Mouse (Mus musculus) heart, embryonic 14.5 days (tissue): Measurements from ENCODE around the gene Vim. TPM values are rescaled to one million over a fixed set of nuclear protein-coding genes. Genes with fewer than 3 reads are reported as not detected.

Source experiments
- ATAC-seq: fragments of 200-750 bp; cut with Nextera tagmentation; 2 replicates; pipeline ENCODE4 v1.8.0; 2017; ENCODE audit warnings: low read depth, moderate TSS enrichment; ENCODE audit not compliant: insufficient number of reproducible peaks, insufficient read depth, low FRiP score
- H3K27ac ChIP-seq, 2 experiments: fragments of 200-500 bp in 1 of 2; fragments of 300-500 bp in 1 of 2; sonication (generic) in 1 of 2; replicated peaks in 1 of 2; 2 replicates each; pipeline ENCODE4 v1.5.1; 2012 to 2014; ENCODE audit warnings: low read depth in 2 of 2, low read length in 2 of 2, control low read depth in 1 of 2, mild to moderate bottlenecking in 1 of 2, mixed read lengths in 1 of 2; ENCODE audit not compliant: control insufficient read depth in 1 of 2, insufficient read depth in 1 of 2
- H3K27me3 ChIP-seq: fragments of 300-500 bp; sonication (generic); 2 replicates; pipeline ENCODE4 v1.6.1; 2014; ENCODE audit warnings: mild to moderate bottlenecking, low read length, control low read depth; ENCODE audit not compliant: control insufficient read depth, insufficient read depth
- H3K36me3 ChIP-seq: fragments of 300-500 bp; sonication (generic); 2 replicates; pipeline ENCODE4 v1.6.1; 2014; ENCODE audit warnings: mild to moderate bottlenecking, control low read depth, low read length, mixed read lengths; ENCODE audit not compliant: control insufficient read depth, insufficient read depth
- H3K4me1 ChIP-seq, 2 experiments: fragments of 200-500 bp in 1 of 2; fragments of 300-500 bp in 1 of 2; sonication (generic) in 1 of 2; 2 replicates each; pipeline ENCODE4 v1.6.1; 2012 to 2014; ENCODE audit warnings: low read length in 2 of 2, control low read depth in 1 of 2, mixed read lengths in 1 of 2; ENCODE audit not compliant: control insufficient read depth in 2 of 2, insufficient read depth in 2 of 2
- H3K4me2 ChIP-seq: fragments of 300-500 bp; sonication (generic); 2 replicates; pipeline ENCODE4 v1.6.1; 2014; ENCODE audit warnings: mild to moderate bottlenecking, low read length
- H3K4me3 ChIP-seq, 2 experiments: fragments of 200-500 bp in 1 of 2; fragments of 300-500 bp in 1 of 2; sonication (generic) in 1 of 2; 2 replicates each; pipeline ENCODE4 v1.5.1; 2012 to 2014; ENCODE audit warnings: low read length in 2 of 2, mild to moderate bottlenecking in 2 of 2, control low read depth in 1 of 2, low read depth in 1 of 2, moderate library complexity in 1 of 2; ENCODE audit not compliant: control insufficient read depth in 1 of 2, insufficient read depth in 1 of 2
- H3K9ac ChIP-seq: fragments of 300-500 bp; sonication (generic); 2 replicates; pipeline ENCODE4 v1.6.1; 2014; ENCODE audit warnings: mild to moderate bottlenecking, low read length
- H3K9me3 ChIP-seq: fragments of 300-500 bp; sonication (generic); 2 replicates; pipeline ENCODE4 v1.6.1; 2016; ENCODE audit warnings: low read length, control low read depth; ENCODE audit not compliant: control insufficient read depth
- WGBS: fragments of 180-500 bp; shearing (Covaris S2); extraction: QIAGEN DNeasy Blood & Tissue Kit; methylation state at CpG from one replicate; pipeline ENCODE4 v1.1.7; 2014; 5-methylcytosine and 5-hydroxymethylcytosine counted together
- polyA plus RNA-seq: library from polyadenylated mRNA; unstranded; fragments of >200 nt; fragmentation: Nextera tagmentation; extraction: Ambion mirVana; gene quantifications from 2 replicates; pipeline ENCODE4 v1.2.1, GENCODE M21; 2014

Gene Vim
- polyA plus RNA-seq, 1 experiment from 2014 or later: 1,081 TPM

- Histone ChIP-seq H3K4me3 (no peak overlapping the region), H3K27ac (no peak overlapping the region), H3K27me3 (no peaks in the 10 kb centered on the region), H3K4me1 (peaks cover 0 to 4% of the 10 kb centered on the region in 2 experiments; a peak in 1 of 4 replicates), H3K9ac (no peak overlapping the region), H3K4me2 (no peak overlapping the region), H3K9me3 (no peaks in the 10 kb centered on the region), H3K36me3 (no peaks in the 10 kb centered on the region)
- WGBS: 13% methylated on average over 2 of the region's 2 CpGs
- no peak for ATAC-seq
Observed at GRCm38 (mm10) chr2:13537733-13538132, 36.0 kb upstream of the Vim start.

DNA sequence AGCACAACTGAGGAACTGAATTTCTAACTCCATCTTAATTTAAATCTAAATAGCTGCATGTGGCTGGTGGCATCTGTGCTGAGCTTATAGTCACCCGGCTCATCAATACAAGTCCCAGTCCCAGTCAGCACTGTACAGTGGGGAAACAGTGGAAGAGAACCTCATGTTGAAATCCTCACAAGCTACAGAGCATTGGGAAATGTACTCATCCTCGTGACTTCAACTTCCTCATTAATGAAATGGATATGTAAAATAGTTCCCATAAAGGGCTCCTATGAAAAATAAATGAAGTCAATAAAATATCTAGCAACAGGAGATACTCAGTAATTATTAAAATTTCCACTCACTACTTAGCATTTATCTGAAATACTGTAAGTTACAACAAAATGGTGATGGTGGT, 35.5 kb upstream of the Vim start:
- no peak for ATAC-seq
- WGBS: 81% methylated on average over 2 of the region's 2 CpGs

DNA sequence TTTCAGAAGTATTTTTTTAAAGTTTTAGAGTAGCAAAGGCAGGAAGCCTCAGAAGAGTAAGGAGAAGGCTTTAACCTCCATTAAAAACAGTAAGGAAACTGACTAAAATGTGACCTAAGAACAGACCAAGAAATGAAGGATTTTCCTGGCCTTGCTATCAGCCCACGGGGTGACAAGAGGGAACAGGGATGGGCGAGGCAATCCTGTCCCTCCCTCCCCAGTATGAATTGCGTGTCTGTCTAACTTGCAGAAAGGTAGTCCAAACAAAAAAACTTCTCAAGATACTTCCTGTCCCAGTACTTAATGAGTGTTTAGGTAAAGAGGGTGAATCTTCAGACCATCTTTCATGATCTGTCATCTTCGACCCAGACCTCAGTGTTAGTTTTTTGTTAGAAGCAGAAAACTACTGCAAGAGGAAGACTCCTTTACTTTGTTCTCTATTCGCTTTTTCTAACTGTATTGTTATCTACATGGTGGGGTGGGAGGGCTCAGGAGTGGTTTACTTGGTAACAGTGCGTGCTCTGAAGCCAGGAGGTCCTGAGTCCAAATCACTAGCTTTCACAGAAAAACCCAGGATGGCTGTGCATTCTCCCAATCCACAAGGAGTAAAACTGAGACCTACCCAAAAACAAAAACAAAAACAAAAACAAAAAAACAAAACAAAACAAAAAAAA, 34.9 kb upstream of the Vim start:
- H3K27ac ChIP-seq: no peak overlapping the region
- no peak overlapping the region for H3K4me2 ChIP-seq
- 57% methylated on average over 6 of the region's 6 CpGs for WGBS
- no peaks in the 10 kb centered on the region for H3K36me3 ChIP-seq
- H3K9me3 ChIP-seq: no peaks in the 10 kb centered on the region
- no peak overlapping the region for H3K9ac ChIP-seq
- H3K27me3 ChIP-seq: no peaks in the 10 kb centered on the region
- no peak overlapping the region for H3K4me3 ChIP-seq
- peaks cover 4% of the 10 kb centered on the region in 2 experiments; a peak in 3 of 4 replicates for H3K4me1 ChIP-seq
- no peak for ATAC-seq

More for the DNA sequence above, 35.5 kb upstream of the Vim start:
- Histone ChIP-seq H3K9ac (no peak overlapping the region), H3K4me1 (peaks cover 0 to 4% of the 10 kb centered on the region in 2 experiments; a peak in 1 of 4 replicates), H3K9me3 (no peaks in the 10 kb centered on the region), H3K27me3 (no peaks in the 10 kb centered on the region), H3K36me3 (no peaks in the 10 kb centered on the region), H3K27ac (no peak overlapping the region), H3K4me3 (no peak overlapping the region), H3K4me2 (no peak overlapping the region)

- Histone ChIP-seq H3K9me3 (no peaks in the 10 kb centered on the region), H3K4me2 (no peak overlapping the region), H3K27me3 (no peaks in the 10 kb centered on the region), H3K4me1 (peaks cover 4 to 5% of the 10 kb centered on the region in 2 experiments; a peak in 3 of 4 replicates), H3K36me3 (no peaks in the 10 kb centered on the region), H3K9ac (no peak overlapping the region), H3K4me3 (no peak overlapping the region), H3K27ac (no peak overlapping the region)
- no peak for ATAC-seq
- 82% methylated on average over 1 of the region's 1 CpGs for whole genome bisulfite sequencing
Observed at GRCm38 (mm10) chr2:13539860-13540259, 33.9 kb upstream of the Vim start.

DNA sequence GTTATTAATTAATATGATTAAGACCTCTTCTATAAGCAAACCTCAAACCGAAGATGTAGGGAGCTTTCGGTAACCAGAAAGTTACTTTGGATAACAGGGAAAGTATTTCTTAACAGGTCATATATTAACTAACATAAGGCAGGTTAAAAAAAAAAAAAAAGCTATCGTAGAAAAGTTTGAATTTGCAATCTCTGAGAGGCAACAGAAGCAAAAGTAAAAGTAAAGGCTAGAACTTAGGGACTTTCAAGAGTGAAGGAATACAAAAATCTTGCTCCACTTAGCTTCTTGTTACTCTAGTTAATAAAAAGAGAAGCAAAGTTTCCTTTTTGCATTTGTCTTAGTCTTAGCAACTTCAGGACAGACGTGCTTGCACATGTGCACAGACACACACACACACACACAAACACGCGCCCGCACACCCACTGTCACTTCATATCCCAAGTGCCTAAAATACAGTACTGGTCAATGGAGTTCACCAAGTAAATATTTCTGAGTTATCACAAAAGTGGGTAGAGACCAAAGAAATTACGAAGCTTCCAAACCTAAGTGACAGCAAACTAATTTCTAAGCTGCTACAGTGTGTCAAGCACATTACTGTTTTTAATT, 30.1 kb upstream of the Vim start:
- ATAC-seq: no peak
- H3K27me3 ChIP-seq: no peaks in the 10 kb centered on the region
- H3K4me3 ChIP-seq: peak overlapping the region; percentile 70 to 84
- peaks cover 2 to 5% of the 10 kb centered on the region in 2 experiments; a peak in 2 of 4 replicates for H3K4me1 ChIP-seq
- H3K9me3 ChIP-seq: no peaks in the 10 kb centered on the region
- no peaks in the 10 kb centered on the region for H3K36me3 ChIP-seq
- peak overlapping the region; percentile 75 for H3K4me2 ChIP-seq
- H3K9ac ChIP-seq: peak overlapping the region; percentile 87
- H3K27ac ChIP-seq: peak overlapping the region; percentile 91 to 95
- WGBS: 49% methylated on average over 8 of the region's 8 CpGs

DNA sequence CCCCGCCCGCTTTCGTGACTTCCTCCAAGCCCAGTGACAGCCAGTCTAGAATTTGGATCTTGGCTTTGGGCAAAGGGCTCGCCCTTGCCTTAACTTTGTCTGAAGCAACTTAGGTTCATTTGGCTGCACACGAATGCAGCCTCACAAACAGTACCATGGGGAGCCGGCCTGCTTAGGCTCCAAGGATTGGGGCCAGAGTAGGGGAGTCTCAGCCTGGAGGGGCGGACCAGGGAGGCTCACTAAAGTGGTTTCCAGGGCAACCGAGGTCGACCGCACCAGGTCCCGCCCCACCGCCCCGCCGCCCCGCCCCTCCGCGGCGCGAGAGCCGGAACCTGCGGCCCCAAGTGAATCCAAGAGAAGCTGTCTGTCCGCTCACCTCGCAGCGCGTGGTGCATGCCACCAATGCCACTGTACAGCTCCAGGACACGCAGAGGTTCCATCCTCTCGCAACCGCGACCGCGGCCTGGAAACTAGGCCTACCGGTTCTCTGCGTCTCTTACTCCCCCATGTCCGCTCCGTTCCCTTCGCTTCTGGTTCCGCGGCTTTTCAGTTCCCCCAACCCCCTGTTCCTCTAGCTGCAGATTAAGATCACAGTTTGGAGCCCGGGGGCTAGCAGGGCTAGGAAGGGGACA, 29.4 kb upstream of the Vim start, which contains the start of gene Trdmt1:
Trdmt1 (minus strand) TSS at position 476 of the 632 bp plus-strand sequence.
- Histone ChIP-seq H3K27ac (peak within 1 kb of the TSS; percentile 95 to 97), H3K4me3 (peak within 1 kb of the TSS; percentile 70 to 84), H3K27me3 (no peaks in the 10 kb centered on the region), H3K9ac (peak within 1 kb of the TSS; percentile 87), H3K9me3 (no peaks in the 10 kb centered on the region), H3K4me1 (peaks cover 0 to 5% of the 10 kb centered on the region in 2 experiments; a peak in 2 of 4 replicates), H3K36me3 (no peaks in the 10 kb centered on the region), H3K4me2 (peak within 1 kb of the TSS; percentile 75)
- peak; percentile 98 for ATAC-seq
- WGBS: 1% methylated on average over 39 of the region's 39 CpGs

- Histone ChIP-seq H3K9ac (no peak overlapping the region), H3K27me3 (no peaks in the 10 kb centered on the region), H3K9me3 (no peaks in the 10 kb centered on the region), H3K27ac (no peak overlapping the region), H3K4me2 (no peak overlapping the region), H3K36me3 (no peaks in the 10 kb centered on the region), H3K4me3 (no peak overlapping the region), H3K4me1 (peaks cover 2 to 3% of the 10 kb centered on the region in 2 experiments; a peak in 3 of 4 replicates)
- 69% methylated on average over 3 of the region's 3 CpGs for WGBS
- ATAC-seq: no peak
Observed at GRCm38 (mm10) chr2:13548749-13549148, 25.0 kb upstream of the Vim start.
